Mouse (Mus musculus): ENCODE results near the gene Saal1.

DNA sequence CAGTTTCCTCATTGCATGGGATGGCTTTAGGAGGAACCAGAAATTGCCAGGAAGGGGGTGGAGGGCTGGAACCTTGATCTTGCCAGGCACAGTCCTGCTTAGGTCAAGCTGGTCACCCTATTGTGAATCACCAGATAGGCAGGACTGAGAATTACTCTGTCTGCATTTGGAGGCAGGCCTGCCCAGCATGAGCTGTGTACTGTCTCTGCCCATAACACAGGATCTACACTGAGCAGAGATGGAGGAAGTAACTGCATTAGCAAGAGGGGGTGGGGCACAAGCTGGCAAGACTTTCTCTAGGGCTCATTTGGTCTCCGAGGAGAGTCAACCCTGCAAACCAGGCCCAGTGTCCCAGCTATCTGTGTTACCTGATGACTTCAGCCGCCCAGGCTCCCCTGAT is 24.5 kb upstream of the Saal1 start:
- TF ChIP-seq EP300 (IDR thresholded peaks at IDR 0.05; ENCODE audit: insufficient read depth, low read depth, low read length) (no peak), POLR2A (IDR thresholded peaks at IDR 0.05; ENCODE audit: insufficient read depth, low read depth, low read length) (no peak), CTCF (IDR thresholded peaks at IDR 0.05) (no peak)

Data from heart, adult 2 months (tissue).